Mouse (Mus musculus) limb, embryonic 11.5 days (tissue): ENCODE results near the gene Ccna2. TPM values are rescaled to one million over a fixed set of nuclear protein-coding genes. Genes with fewer than 3 reads are reported as not detected.
A peak's percentile ranks its signal among the peaks of the same experiment; 100 is the strongest.
"Not testable (repeated sequence)": the region's sequence is repeated elsewhere in the genome, so short reads cannot be mapped to it uniquely, and the experiment has no call there.

Experiments
- ATAC-seq: fragments of 200-750 bp; cut with Nextera tagmentation; 2 replicates; pipeline ENCODE4 v1.8.0; 2017; ENCODE audit warnings: low read depth; ENCODE audit not compliant: insufficient number of reproducible peaks, low FRiP score, low TSS enrichment
- DNase-seq: peaks from one replicate; pipeline ENCODE4 v3.0.0-alpha.2; 2015; ENCODE audit warnings: low spot score
- H3K27ac ChIP-seq: fragments of 300-500 bp; sonication (generic); replicated peaks from 2 replicates; pipeline ENCODE4 v1.5.1; 2014; ENCODE audit warnings: low read depth, mild to moderate bottlenecking, low read length
- H3K27me3 ChIP-seq: fragments of 300-500 bp; sonication (generic); 2 replicates; pipeline ENCODE4 v1.6.1; 2014; ENCODE audit warnings: mild to moderate bottlenecking, low read length, mixed read lengths; ENCODE audit not compliant: control insufficient read depth, insufficient read depth
- H3K36me3 ChIP-seq: fragments of 300-500 bp; sonication (generic); 2 replicates; pipeline ENCODE4 v1.6.1; 2014; ENCODE audit warnings: mild to moderate bottlenecking, low read length, moderate library complexity, mixed read lengths; ENCODE audit not compliant: control insufficient read depth, insufficient read depth
- H3K4me1 ChIP-seq: fragments of 300-500 bp; sonication (generic); 2 replicates; pipeline ENCODE4 v1.6.1; 2014; ENCODE audit warnings: low read length, mixed read lengths; ENCODE audit not compliant: control insufficient read depth, insufficient read depth
- H3K4me2 ChIP-seq: fragments of 300-500 bp; sonication (generic); 2 replicates; pipeline ENCODE4 v1.6.1; 2014; ENCODE audit warnings: low read depth, mild to moderate bottlenecking, moderate library complexity; ENCODE audit not compliant: severe bottlenecking
- H3K4me3 ChIP-seq: fragments of 300-500 bp; sonication (generic); 2 replicates; pipeline ENCODE4 v1.5.1; 2014; ENCODE audit warnings: low read depth, low read length
- H3K9ac ChIP-seq: fragments of 300-500 bp; sonication (generic); 2 replicates; pipeline ENCODE4 v1.6.1; 2014; ENCODE audit warnings: mild to moderate bottlenecking, low read length
- H3K9me3 ChIP-seq: fragments of 300-500 bp; sonication (generic); 2 replicates; pipeline ENCODE4 v1.6.1; 2016; ENCODE audit warnings: low read length; ENCODE audit not compliant: control insufficient read depth
- WGBS: fragments of 180-500 bp; shearing (Covaris S2); extraction: QIAGEN DNeasy Blood & Tissue Kit; methylation state at CpG from one replicate; pipeline ENCODE4 v1.1.7; 2014; 5-methylcytosine and 5-hydroxymethylcytosine counted together
- polyA plus RNA-seq: library from polyadenylated mRNA; unstranded; fragments of >200 nt; fragmentation: Nextera tagmentation; extraction: Ambion mirVana; gene quantifications from 2 replicates; pipeline ENCODE4 v1.2.1, GENCODE M21; 2014

Gene Ccna2
- polyA plus RNA-seq = 277 and 284 TPM in 2 replicates

- peak within 1 kb of the TSS; percentile 74 for H3K4me2 ChIP-seq
- H3K9me3 ChIP-seq = no peaks in the 10 kb centered on the region
- peaks cover 6% of the 10 kb centered on the region; the same call in 1 of the 2 replicates for H3K4me1 ChIP-seq
- peak within 1 kb of the TSS; percentile 93 for H3K9ac ChIP-seq
- DNase-seq (peak; percentile 99), ATAC-seq (peak; percentile 98)
- H3K36me3 ChIP-seq = peaks cover 14% of the 10 kb centered on the region; the same call in 1 of the 2 replicates
- peak within 1 kb of the TSS; percentile 73 for H3K27ac ChIP-seq
- H3K27me3 ChIP-seq = no peaks in the 10 kb centered on the region
- under 1% methylated on average over 60 of the region's 60 CpGs for WGBS
- H3K4me3 ChIP-seq = peak within 1 kb of the TSS; percentile 93
These were observed at the start of gene Ccna2 for GRCm38 (mm10) chr3:36571827-36572378. TSS of gene Ccna2 (minus strand) at chr3:36572150.

- Histone ChIP-seq H3K9ac (no peak overlapping the region), H3K4me1 (no peaks in the 10 kb centered on the region), H3K4me2 (no peak overlapping the region), H3K36me3 (no peaks in the 10 kb centered on the region), H3K4me3 (no peak overlapping the region), H3K27me3 (no peaks in the 10 kb centered on the region), H3K9me3 (no peaks in the 10 kb centered on the region), H3K27ac (no peak overlapping the region)
- DNase-seq = no peak
- no peak for ATAC-seq
- WGBS = 77% methylated on average over 7 of the region's 7 CpGs
These were observed 46.2 kb upstream of the Ccna2 start for GRCm38 (mm10) chr3:36618181-36618580.

- Histone ChIP-seq H3K4me3 (no peak overlapping the region), H3K27me3 (no peaks in the 10 kb centered on the region), H3K4me2 (no peak overlapping the region), H3K9me3 (no peaks in the 10 kb centered on the region), H3K36me3 (no peaks in the 10 kb centered on the region), H3K9ac (no peak overlapping the region), H3K4me1 (no peaks in the 10 kb centered on the region), H3K27ac (no peak overlapping the region)
- ATAC-seq (no peak), DNase-seq (no peak)
- 68% methylated on average over 5 of the region's 5 CpGs for WGBS
These were observed 41.9 kb upstream of the Ccna2 start for GRCm38 (mm10) chr3:36613908-36614255.

GRCm38 (mm10) chr3:36613202-36613907, 41.4 kb upstream of the Ccna2 start, which contains the start of gene Bbs7:
TSS of gene Bbs7 (minus strand) at chr3:36613477.
- H3K4me3 ChIP-seq = peak within 1 kb of the TSS; percentile 65
- peak; percentile 98 for DNase-seq
- H3K36me3 ChIP-seq = no peaks in the 10 kb centered on the region
- peak within 1 kb of the TSS; percentile 69 for H3K4me2 ChIP-seq
- H3K9me3 ChIP-seq = no peaks in the 10 kb centered on the region
- H3K27me3 ChIP-seq = no peaks in the 10 kb centered on the region
- H3K9ac ChIP-seq = peak within 1 kb of the TSS; percentile 75
- H3K4me1 ChIP-seq = no peaks in the 10 kb centered on the region
- WGBS = 4% methylated on average over 38 of the region's 38 CpGs
- peak; percentile 99 for ATAC-seq
- no peak within 1 kb of the TSS for H3K27ac ChIP-seq

DNA sequence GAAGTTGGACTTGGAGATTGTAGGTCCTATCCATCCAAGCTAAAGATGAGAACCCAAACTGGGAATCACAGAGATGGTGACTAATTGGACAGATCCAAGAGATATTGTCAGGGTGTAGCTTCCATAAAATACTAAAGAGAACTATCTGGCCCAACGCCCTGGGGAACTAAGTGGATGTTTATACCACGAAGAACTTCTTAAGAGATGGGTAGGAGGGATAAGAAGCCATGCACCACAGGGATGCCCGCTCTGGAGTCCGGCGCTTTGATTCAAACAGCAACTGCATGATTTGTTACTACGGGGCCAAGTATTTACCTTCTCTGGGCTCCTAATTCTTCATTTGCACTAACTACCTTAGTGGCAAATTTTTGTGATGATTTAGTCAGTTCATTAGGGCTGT, 40.7 kb upstream of the Ccna2 start:
- Histone ChIP-seq H3K36me3 (no peaks in the 10 kb centered on the region), H3K27ac (no peak overlapping the region), H3K27me3 (no peaks in the 10 kb centered on the region), H3K4me1 (no peaks in the 10 kb centered on the region), H3K9ac (peak overlapping the region; percentile 75), H3K4me2 (peak overlapping the region; percentile 69), H3K9me3 (no peaks in the 10 kb centered on the region), H3K4me3 (peak overlapping the region; percentile 65)
- 5% methylated on average over 6 of the region's 6 CpGs for WGBS
- DNase-seq (no peak), ATAC-seq (peak; percentile 40; the same call in 1 of the 2 replicates)

- WGBS = 84% methylated on average over 7 of the region's 7 CpGs
- H3K4me3 ChIP-seq = no peak overlapping the region
- H3K27ac ChIP-seq = no peak overlapping the region
- H3K9ac ChIP-seq = no peak overlapping the region
- H3K27me3 ChIP-seq = no peaks in the 10 kb centered on the region
- ATAC-seq (no peak), DNase-seq (no peak)
- no peaks in the 10 kb centered on the region for H3K9me3 ChIP-seq
- no peaks in the 10 kb centered on the region for H3K36me3 ChIP-seq
- no peak overlapping the region for H3K4me2 ChIP-seq
- no peaks in the 10 kb centered on the region for H3K4me1 ChIP-seq
These were observed 34.2 kb upstream of the Ccna2 start for GRCm38 (mm10) chr3:36605894-36606783.

DNA sequence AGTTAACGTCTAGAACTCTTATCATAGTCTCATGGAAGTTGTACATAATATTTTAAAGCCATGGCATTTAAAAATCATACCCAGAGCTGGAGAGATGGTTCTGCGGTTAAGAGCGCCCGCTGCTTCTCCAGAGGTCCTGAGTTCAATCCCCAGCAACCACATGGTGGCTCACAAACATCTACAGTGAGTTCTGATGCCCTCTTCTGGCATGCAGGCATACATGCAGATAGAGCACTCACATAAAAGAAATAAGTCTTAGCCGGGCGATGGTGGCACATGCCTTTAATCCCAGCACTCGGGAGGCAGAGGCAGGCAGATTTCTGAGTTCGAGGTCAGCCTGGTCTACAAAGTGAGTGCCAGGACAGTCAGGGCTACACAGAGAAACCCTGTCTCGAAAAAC, 27.8 kb upstream of the Ccna2 start:
- H3K36me3 ChIP-seq, H3K27ac ChIP-seq, H3K9me3 ChIP-seq, DNase-seq, H3K27me3 ChIP-seq, H3K9ac ChIP-seq, ATAC-seq, H3K4me1 ChIP-seq, H3K4me2 ChIP-seq, H3K4me3 ChIP-seq: not testable (repeated sequence)
- WGBS = 92% methylated on average over 9 of the region's 9 CpGs

GRCm38 (mm10) chr3:36598811-36599210, 26.9 kb upstream of the Ccna2 start:
- Histone ChIP-seq H3K36me3 (no peaks in the 10 kb centered on the region), H3K4me1 (no peaks in the 10 kb centered on the region), H3K9me3 (no peaks in the 10 kb centered on the region), H3K4me3 (no peak overlapping the region), H3K27me3 (no peaks in the 10 kb centered on the region), H3K4me2 (no peak overlapping the region), H3K27ac (no peak overlapping the region), H3K9ac (no peak overlapping the region)
- ATAC-seq (no peak), DNase-seq (no peak)
- WGBS = 87% methylated on average over 3 of the region's 3 CpGs
